Mouse (Mus musculus) heart, embryonic 12.5 days (tissue): ENCODE results near the gene Defb33. TPM values are rescaled to one million over a fixed set of nuclear protein-coding genes. Genes with fewer than 3 reads are reported as not detected.

ENCODE experiments used
- ATAC-seq: fragments of 200-750 bp; cut with Nextera tagmentation; 2 replicates; pipeline ENCODE4 v1.8.0; 2017; ENCODE audit warnings: moderate TSS enrichment, moderate library complexity; ENCODE audit not compliant: insufficient number of reproducible peaks, low FRiP score
- H3K27ac ChIP-seq: fragments of 300-500 bp; sonication (generic); 2 replicates; pipeline ENCODE4 v1.5.1; 2016; ENCODE audit warnings: mild to moderate bottlenecking, moderate library complexity; ENCODE audit not compliant: poor library complexity, severe bottlenecking
- H3K27me3 ChIP-seq: fragments of 300-500 bp; sonication (generic); replicated peaks from 2 replicates; pipeline ENCODE4 v1.6.1; 2016; ENCODE audit warnings: mild to moderate bottlenecking, moderate library complexity
- H3K36me3 ChIP-seq: fragments of 300-500 bp; sonication (generic); 2 replicates; pipeline ENCODE4 v1.6.1; 2016; ENCODE audit warnings: mild to moderate bottlenecking, moderate library complexity
- H3K4me1 ChIP-seq: fragments of 300-500 bp; sonication (generic); replicated peaks from 2 replicates; pipeline ENCODE4 v1.6.1; 2016; ENCODE audit warnings: mild to moderate bottlenecking
- H3K4me2 ChIP-seq: fragments of 300-500 bp; sonication (generic); 2 replicates; pipeline ENCODE4 v1.6.1; 2016; ENCODE audit warnings: mild to moderate bottlenecking, moderate library complexity
- H3K4me3 ChIP-seq: fragments of 300-500 bp; sonication (generic); 2 replicates; pipeline ENCODE4 v1.5.1; 2016; ENCODE audit warnings: mild to moderate bottlenecking
- H3K9ac ChIP-seq: fragments of 300-500 bp; sonication (generic); 2 replicates; pipeline ENCODE4 v1.6.1; 2016; ENCODE audit warnings: mild to moderate bottlenecking, moderate library complexity
- H3K9me3 ChIP-seq: fragments of 300-500 bp; sonication (generic); replicated peaks from 2 replicates; pipeline ENCODE4 v1.6.1; 2016; ENCODE audit warnings: mild to moderate bottlenecking, moderate library complexity
- WGBS: fragments of 180-500 bp; shearing (Covaris S2); methylation state at CpG from one replicate; pipeline ENCODE4 v1.1.7; 2016; 5-methylcytosine and 5-hydroxymethylcytosine counted together
- polyA plus RNA-seq: library from polyadenylated mRNA; unstranded; fragments of >200 nt; fragmentation: Nextera tagmentation; extraction: Ambion mirVana; gene quantifications from 2 replicates; pipeline ENCODE4 v1.2.1, GENCODE M21; 2016

Gene Defb33
- polyA plus RNA-seq = not detected in 2 replicates

DNA sequence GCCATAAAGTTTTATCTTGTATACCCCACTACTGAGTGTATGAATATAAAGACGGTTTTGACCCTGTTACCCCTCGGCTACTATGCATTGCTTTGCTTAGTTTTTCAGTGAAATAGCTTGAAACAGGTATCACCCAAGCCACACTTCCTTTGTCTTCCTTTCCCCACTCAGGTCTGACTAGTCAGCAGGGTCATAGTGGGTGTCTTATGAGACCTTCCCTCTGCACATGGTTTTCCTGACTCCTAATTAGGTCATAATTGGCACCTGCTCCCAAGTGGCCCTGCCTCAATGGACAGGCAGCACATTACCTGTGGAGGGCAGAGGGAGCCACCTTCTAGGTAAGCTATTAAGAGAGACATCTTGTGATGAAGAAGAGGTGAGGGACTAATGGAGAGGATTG lies at the start of gene Defb33:
TSS of gene Defb33 (plus strand) at position 301 of the 400 bp plus-strand sequence.
- H3K9ac ChIP-seq = no peak within 1 kb of the TSS
- H3K9me3 ChIP-seq = peaks cover 17% of the 10 kb centered on the region
- H3K27ac ChIP-seq = no peak within 1 kb of the TSS
- H3K4me2 ChIP-seq = no peak within 1 kb of the TSS
- 77% methylated on average over 2 of the region's 2 CpGs for WGBS
- no peak within 1 kb of the TSS for H3K4me3 ChIP-seq
- no peak for ATAC-seq
- H3K27me3 ChIP-seq = no peaks in the 10 kb centered on the region
- H3K4me1 ChIP-seq = no peaks in the 10 kb centered on the region
- H3K36me3 ChIP-seq = no peaks in the 10 kb centered on the region

- H3K9ac ChIP-seq = no peak overlapping the region
- 32% methylated on average over 6 of the region's 6 CpGs for WGBS
- H3K4me2 ChIP-seq = no peak overlapping the region
- no peak overlapping the region for H3K4me3 ChIP-seq
- H3K4me1 ChIP-seq = no peaks in the 10 kb centered on the region
- peaks cover 7% of the 10 kb centered on the region; the same call in 1 of the 2 replicates for H3K9me3 ChIP-seq
- no peaks in the 10 kb centered on the region for H3K36me3 ChIP-seq
- H3K27me3 ChIP-seq = no peaks in the 10 kb centered on the region
- H3K27ac ChIP-seq = no peak overlapping the region
- no peak for ATAC-seq
These were observed 17.9 kb upstream of the Defb33 start for GRCm38 (mm10) chr8:20874608-20875007.

DNA sequence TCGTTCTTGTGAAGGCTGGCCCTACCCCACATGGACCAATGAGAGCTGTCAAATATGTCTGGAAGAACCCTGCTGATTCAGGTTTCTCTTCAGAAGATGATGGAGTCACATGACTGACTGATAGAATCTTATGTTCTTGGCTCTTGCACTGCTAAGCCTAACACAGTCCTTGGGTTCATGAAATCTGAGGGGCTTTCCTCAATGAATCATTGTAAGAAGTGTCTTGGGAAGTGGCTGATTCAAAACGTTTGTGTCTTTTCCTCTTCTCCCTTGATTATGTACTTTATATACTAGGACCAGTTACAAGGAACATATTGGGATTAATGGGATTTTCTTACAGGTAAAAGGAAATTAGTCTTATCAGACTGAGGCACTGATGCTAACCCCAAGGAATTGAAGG lies 10.1 kb downstream of the Defb33 start, which contains the start of gene Gm15056:
TSS of gene Gm15056 (minus strand) at position 101 of the 400 bp plus-strand sequence.
- 40% methylated on average over 2 of the region's 2 CpGs for WGBS
- no peaks in the 10 kb centered on the region for H3K27me3 ChIP-seq
- no peak within 1 kb of the TSS for H3K4me2 ChIP-seq
- H3K4me1 ChIP-seq = no peaks in the 10 kb centered on the region
- no peaks in the 10 kb centered on the region for H3K36me3 ChIP-seq
- ATAC-seq = no peak
- peaks cover 10% of the 10 kb centered on the region for H3K9me3 ChIP-seq
- no peak within 1 kb of the TSS for H3K4me3 ChIP-seq
- no peak within 1 kb of the TSS for H3K27ac ChIP-seq
- no peak within 1 kb of the TSS for H3K9ac ChIP-seq

- H3K4me2 ChIP-seq = no peak overlapping the region
- 82% methylated on average over 2 of the region's 2 CpGs for WGBS
- H3K27ac ChIP-seq = no peak overlapping the region
- H3K9ac ChIP-seq = no peak overlapping the region
- H3K4me3 ChIP-seq = no peak overlapping the region
- no peaks in the 10 kb centered on the region for H3K4me1 ChIP-seq
- peaks cover 3% of the 10 kb centered on the region; the same call in 1 of the 2 replicates for H3K9me3 ChIP-seq
- H3K36me3 ChIP-seq = no peaks in the 10 kb centered on the region
- no peak for ATAC-seq
- H3K27me3 ChIP-seq = no peaks in the 10 kb centered on the region
These were observed 14.7 kb downstream of the Defb33 start for GRCm38 (mm10) chr8:20907119-20907518.

GRCm38 (mm10) chr8:20908256-20908655 lies 15.8 kb downstream of the Defb33 start:
- WGBS = 57% methylated on average over 2 of the region's 2 CpGs
- no peak for ATAC-seq
- H3K27me3 ChIP-seq = no peaks in the 10 kb centered on the region
- no peak overlapping the region for H3K4me3 ChIP-seq
- no peaks in the 10 kb centered on the region for H3K4me1 ChIP-seq
- H3K9ac ChIP-seq = no peak overlapping the region
- no peak overlapping the region for H3K27ac ChIP-seq
- no peak overlapping the region for H3K4me2 ChIP-seq
- H3K36me3 ChIP-seq = no peaks in the 10 kb centered on the region
- H3K9me3 ChIP-seq = no peaks in the 10 kb centered on the region; the same call in 1 of the 2 replicates

DNA sequence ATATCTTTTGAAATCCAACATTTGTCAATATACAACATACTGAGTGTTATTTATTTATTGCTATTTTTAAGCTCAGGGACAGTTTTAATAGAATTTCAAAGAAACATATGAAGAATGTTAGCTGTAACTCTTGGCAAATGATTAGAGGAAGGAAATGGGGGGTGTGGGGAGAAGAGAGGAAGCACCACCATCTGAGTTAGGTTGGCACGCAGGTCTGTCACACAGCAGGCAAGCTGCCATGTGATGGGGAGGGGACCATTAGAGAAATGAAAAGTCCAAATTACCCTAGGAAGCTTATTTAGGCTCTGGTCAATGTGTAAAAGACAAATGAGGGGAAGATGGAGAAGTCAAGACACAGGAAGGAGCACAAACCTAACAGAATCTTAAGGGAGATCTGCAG lies 19.8 kb downstream of the Defb33 start:
- Histone ChIP-seq H3K9me3 (peaks cover 12% of the 10 kb centered on the region), H3K4me2 (no peak overlapping the region), H3K27me3 (no peaks in the 10 kb centered on the region), H3K36me3 (no peaks in the 10 kb centered on the region), H3K4me1 (no peaks in the 10 kb centered on the region), H3K27ac (no peak overlapping the region), H3K4me3 (no peak overlapping the region), H3K9ac (no peak overlapping the region)
- no peak for ATAC-seq
- 80% methylated on average over 1 of the region's 1 CpGs for WGBS

- Histone ChIP-seq H3K9me3 (peaks cover 11% of the 10 kb centered on the region), H3K9ac (no peak within 1 kb of the TSS), H3K27me3 (no peaks in the 10 kb centered on the region), H3K4me2 (no peak within 1 kb of the TSS), H3K36me3 (no peaks in the 10 kb centered on the region), H3K27ac (no peak within 1 kb of the TSS), H3K4me1 (no peaks in the 10 kb centered on the region), H3K4me3 (no peak within 1 kb of the TSS)
- no peak for ATAC-seq
- 68% methylated on average over 3 of the region's 3 CpGs for WGBS
These were observed 29.5 kb downstream of the Defb33 start, which contains the start of gene Gm6040 for GRCm38 (mm10) chr8:20921971-20922370. Gm6040 (minus strand) TSS chr8:20922071.

- no peak for ATAC-seq
These were observed 52.1 kb downstream of the Defb33 start, which contains the start of gene AY761185 for GRCm38 (mm10) chr8:20944610-20945009. AY761185 (minus strand) TSS chr8:20944710.

More at GRCm38 (mm10) chr8:20944610-20945009, 52.1 kb downstream of the Defb33 start, which contains the start of gene AY761185:
- no peaks in the 10 kb centered on the region for H3K36me3 ChIP-seq
- H3K9ac ChIP-seq = no peak within 1 kb of the TSS
- peaks cover 17% of the 10 kb centered on the region for H3K9me3 ChIP-seq
- H3K4me1 ChIP-seq = no peaks in the 10 kb centered on the region
- H3K27ac ChIP-seq = no peak within 1 kb of the TSS
- H3K4me3 ChIP-seq = no peak within 1 kb of the TSS
- H3K27me3 ChIP-seq = no peaks in the 10 kb centered on the region
- no peak within 1 kb of the TSS for H3K4me2 ChIP-seq
- 62% methylated on average over 3 of the region's 3 CpGs for WGBS

Other genes starting within 250 kb of the Defb33 start
- not detected in 2 replicates for gene Gm15056, start 10.0 kb downstream of the Defb33 start, polyA plus RNA-seq
- not detected in 2 replicates for gene Gm6040, start 29.4 kb downstream of the Defb33 start, polyA plus RNA-seq
- gene AY761185, start 52.0 kb downstream of the Defb33 start, polyA plus RNA-seq = not detected in 2 replicates
- not detected in 2 replicates for gene Defa21, start 132.9 kb downstream of the Defb33 start, polyA plus RNA-seq
- not detected in 2 replicates for gene Defa23, start 162.4 kb downstream of the Defb33 start, polyA plus RNA-seq
- not detected in 2 replicates for gene Defa35, start 172.4 kb downstream of the Defb33 start, polyA plus RNA-seq
- not detected in 2 replicates for gene Defa25, start 191.8 kb downstream of the Defb33 start, polyA plus RNA-seq
- not detected in 2 replicates for gene Gm14851, start 203.4 kb downstream of the Defb33 start, polyA plus RNA-seq
- gene Defa30, start 242.0 kb downstream of the Defb33 start, polyA plus RNA-seq = not detected in 2 replicates